Mouse (Mus musculus) cerebellum, postnatal 14 days (tissue): ENCODE measurements at regions not wholly inside any gene's neighbourhood (a gene's known extent, or its start where the extent isn't known, plus 50 kb on each side); places are given as distances from the start of the nearest gene placed in this dataset.

Source experiments
- DNase-seq, 2 experiments: peaks; one replicate each; pipeline ENCODE4 v3.0.0; 2021; ENCODE audit warnings: mixed read lengths in 2 of 2

GRCm38 (mm10) chr1:19290098-19290497 is 81.4 kb downstream of the Tfap2b start:
- peak in 1 of 2 experiments; percentile 4 for DNase-seq

GRCm38 (mm10) chr1:19321598-19321997 is 112.9 kb downstream of the Tfap2b start:
- DNase-seq = no peak

- no peak for DNase-seq
Measured at GRCm38 (mm10) chr1:19336062-19336461, 127.3 kb downstream of the Tfap2b start.

- peak; percentile 1 to 2 for DNase-seq
Measured at GRCm38 (mm10) chr1:19337207-19337606, 128.5 kb downstream of the Tfap2b start.

GRCm38 (mm10) chr1:19344445-19344844 is 135.7 kb downstream of the Tfap2b start:
- DNase-seq = no peak

- DNase-seq = no peak
Measured at GRCm38 (mm10) chr1:19350495-19350894, 141.8 kb downstream of the Tfap2b start.

- no peak for DNase-seq
Measured at GRCm38 (mm10) chr1:19384856-19385255, 176.1 kb downstream of the Tfap2b start.

- no peak for DNase-seq
Measured at GRCm38 (mm10) chr1:19388864-19389505, 180.3 kb downstream of the Tfap2b start.

GRCm38 (mm10) chr1:19407556-19407955 is 198.8 kb downstream of the Tfap2b start:
- DNase-seq = no peak

GRCm38 (mm10) chr1:19412345-19412744 is 203.6 kb downstream of the Tfap2b start:
- DNase-seq = no peak

- no peak for DNase-seq
Measured at GRCm38 (mm10) chr1:19421116-19421515, 212.4 kb downstream of the Tfap2b start.

- DNase-seq = peak; percentile 15 to 38
Measured at GRCm38 (mm10) chr1:19450786-19451185, 242.1 kb downstream of the Tfap2b start.

GRCm38 (mm10) chr1:19458646-19459441 is 250.1 kb downstream of the Tfap2b start:
- DNase-seq = no peak

- DNase-seq = no peak
Measured at GRCm38 (mm10) chr1:19459876-19460275, 251.2 kb downstream of the Tfap2b start.

GRCm38 (mm10) chr1:19473561-19473960 is 264.8 kb downstream of the Tfap2b start:
- DNase-seq = no peak
